Comparison of ENCODE assay signal across 17 mouse cellular contexts in genomic region chr12:86035586-86035985, GRCm38 (mm10). TPM values are rescaled to one million over a fixed set of nuclear protein-coding genes. Genes with fewer than 3 reads are reported as not detected.
"Had no signal": no experiment of that assay in that cellular context is flagged by ENCODE, and none has a peak within 500 bp of the region (broad histone marks: within the 10 kb centered on the region; RNA-seq: fewer than 3 reads in every experiment).

No protein-coding gene starts in this region.

- H3K4me1 ChIP-seq: stomach, embryonic 15.5 days had no signal

- H3K9me3 ChIP-seq: neural tube, embryonic 12.5 days; neural tube, embryonic 13.5 days; neural tube, embryonic 15.5 days; stomach, embryonic 15.5 days had no signal

- H3K9ac ChIP-seq: neural tube, embryonic 12.5 days; neural tube, embryonic 13.5 days; neural tube, embryonic 15.5 days; stomach, embryonic 15.5 days had no signal

- H3K4me2 ChIP-seq: neural tube, embryonic 12.5 days; neural tube, embryonic 13.5 days; neural tube, embryonic 15.5 days; stomach, embryonic 15.5 days had no signal

- DNase-seq: right cerebral cortex, adult 18-20 months; right cerebral cortex, postnatal 14 days; right cerebral cortex, postnatal 25 days; right cerebral cortex, postnatal 4 days; spleen, adult 18-20 months; thymus, adult 18-20 months; thymus, adult 2 months; thymus, postnatal 14 days; thymus, postnatal 25 days; thymus, postnatal 36 days; thymus, postnatal 4 days had no signal

- H3K36me3 ChIP-seq: neural tube, embryonic 12.5 days; neural tube, embryonic 13.5 days; neural tube, embryonic 15.5 days; stomach, embryonic 15.5 days had no signal

- H3K27ac ChIP-seq: neural tube, embryonic 12.5 days; neural tube, embryonic 15.5 days; stomach, embryonic 15.5 days; stomach, postnatal 0 days had no signal

- H3K27me3 ChIP-seq: neural tube, embryonic 12.5 days; neural tube, embryonic 13.5 days; neural tube, embryonic 15.5 days; stomach, embryonic 15.5 days had no signal

- H3K4me3 ChIP-seq: neural tube, embryonic 12.5 days; neural tube, embryonic 13.5 days; neural tube, embryonic 15.5 days; stomach, embryonic 15.5 days had no signal

RNA-seq across cellular contexts. Expression of gene Ift43, which starts 46.8 kb away (rescaled TPM):
- total RNA-seq: neutrophil, adult 5-6 weeks had no signal
